Mouse (Mus musculus) embryonic stem cell, embryonic (primary cell): ENCODE measurements at regions not wholly inside any gene's neighbourhood (a gene's known extent, or its start where the extent isn't known, plus 50 kb on each side); places are given as distances from the start of the nearest gene placed in this dataset.

ENCODE experiments used
- CTCF ChIA-PET, 4 experiments: fragments of 300-600 bp in 2 of 4; fragments of 350-600 bp in 2 of 4; sonication (Branson Sonifier 250); formaldehyde crosslinking; loops; one replicate each; lab custom pipeline; 2022; ENCODE audit warnings: inconsistent platforms in 2 of 4; lab: Charles Lee
- POLR2A ChIA-PET, 4 experiments: fragments of 300-600 bp in 2 of 4; fragments of 350-600 bp in 2 of 4; sonication (Branson Sonifier 250); formaldehyde crosslinking; loops; one replicate each; lab custom pipeline; 2022; ENCODE audit warnings: antibody characterized with exemption in 4 of 4, inconsistent platforms in 1 of 4; lab: Charles Lee

DNA sequence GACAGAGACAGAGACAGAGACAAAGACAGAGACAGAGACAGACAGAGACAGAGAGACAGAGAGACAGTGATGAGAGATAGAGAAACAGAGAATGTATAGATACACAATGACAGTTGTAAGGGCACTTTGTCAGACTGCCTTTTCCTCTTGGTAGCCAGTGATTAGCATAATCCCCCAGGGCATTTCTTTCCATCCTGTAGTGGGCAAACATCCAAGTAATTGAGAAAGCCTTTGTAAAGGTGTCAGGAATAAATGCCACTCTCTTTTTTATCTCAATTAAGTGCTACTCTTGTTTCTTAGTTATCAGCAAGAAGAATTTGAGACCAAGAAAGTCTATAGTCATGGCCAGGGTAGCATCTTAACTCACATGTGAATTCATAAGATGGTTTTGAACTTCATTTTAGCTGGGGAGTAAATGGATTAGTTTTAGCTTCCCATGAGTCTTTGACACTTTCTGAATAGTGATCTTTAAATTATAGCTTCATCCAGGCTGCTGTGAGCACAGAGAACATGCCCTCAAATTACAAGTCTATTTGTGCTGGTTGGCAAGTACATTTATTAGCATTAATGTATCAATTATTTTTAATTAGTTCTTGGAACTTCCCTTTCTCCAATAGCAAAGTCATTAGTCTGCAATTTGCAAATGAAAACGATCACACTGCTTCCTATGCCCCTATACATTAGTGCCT, 1215.9 kb downstream of the Gm9008 start:
- POLR2A ChIA-PET, result no interaction called here
- CTCF ChIA-PET, result no interaction called here

DNA sequence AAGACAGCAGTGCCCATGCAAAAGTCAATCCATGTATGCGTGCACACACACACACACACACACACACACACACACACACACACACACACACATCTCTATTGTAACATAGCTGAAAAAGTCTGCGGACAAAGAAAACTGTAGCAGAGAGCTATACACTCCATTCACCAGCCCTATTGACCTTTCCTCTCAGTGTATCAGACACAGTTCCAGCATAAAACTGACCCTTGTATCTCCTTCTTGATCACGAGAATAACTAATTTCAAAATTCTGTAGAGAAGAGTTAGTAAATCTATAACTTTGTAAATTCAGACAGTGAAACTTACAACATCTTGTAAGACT, 1243.5 kb downstream of the Gm9008 start:
- ChIA-PET POLR2A (no interaction called here), CTCF (no interaction called here)

DNA sequence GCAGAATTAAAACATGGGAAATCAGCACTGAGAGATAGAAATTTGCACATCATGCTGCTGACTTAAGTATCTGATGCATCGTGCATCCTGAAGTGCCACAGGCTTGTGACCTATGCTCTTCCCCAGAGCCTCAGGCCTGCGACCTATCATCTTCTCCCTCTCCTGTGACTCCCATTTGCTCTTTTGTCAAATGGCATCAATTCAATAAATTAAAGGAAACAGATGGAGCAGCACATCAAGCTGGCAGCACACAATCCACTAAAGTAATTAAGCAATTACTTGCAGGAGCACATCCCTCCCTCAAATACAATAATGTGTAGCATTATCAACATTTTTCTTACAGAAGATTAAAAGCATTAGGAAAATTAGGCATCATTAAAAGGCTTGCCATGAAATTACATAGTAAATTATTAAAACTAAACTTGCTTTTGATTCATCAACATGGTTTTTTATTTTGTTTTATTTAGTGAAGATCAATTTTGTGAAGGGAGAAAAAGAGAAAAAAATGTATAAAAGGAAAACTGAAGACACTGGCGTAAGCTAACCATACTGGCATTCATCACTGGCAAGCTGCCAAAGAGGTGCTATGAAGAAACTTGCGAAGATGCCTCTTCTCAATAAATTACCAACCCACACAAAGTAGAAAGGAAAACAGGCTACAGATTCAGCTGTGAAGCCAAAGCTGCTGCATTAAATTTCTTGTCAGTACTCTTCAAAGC, 1244.1 kb downstream of the Gm9008 start:
- ChIA-PET CTCF (no interaction called here), POLR2A (no interaction called here)

DNA sequence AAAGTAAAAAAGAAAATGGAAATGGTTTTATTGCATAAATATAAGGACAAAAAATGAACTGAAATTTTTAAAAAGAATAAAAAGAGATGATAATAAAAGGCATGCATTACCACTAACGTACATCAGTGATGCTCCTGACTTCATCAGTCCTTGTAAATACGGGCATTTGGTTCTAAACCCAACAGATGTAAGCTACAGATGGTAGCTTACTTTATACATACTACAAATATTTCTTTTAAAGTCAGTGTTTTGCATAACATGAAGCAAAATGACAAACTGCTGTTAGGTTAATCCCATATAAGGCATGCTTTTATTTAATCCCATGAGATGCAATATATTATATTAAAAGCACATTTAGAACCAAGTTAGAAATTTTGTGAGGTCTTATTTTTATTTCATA, 1282.1 kb downstream of the Gm9008 start:
- ChIA-PET CTCF (no interaction called here), POLR2A (no interaction called here)

DNA sequence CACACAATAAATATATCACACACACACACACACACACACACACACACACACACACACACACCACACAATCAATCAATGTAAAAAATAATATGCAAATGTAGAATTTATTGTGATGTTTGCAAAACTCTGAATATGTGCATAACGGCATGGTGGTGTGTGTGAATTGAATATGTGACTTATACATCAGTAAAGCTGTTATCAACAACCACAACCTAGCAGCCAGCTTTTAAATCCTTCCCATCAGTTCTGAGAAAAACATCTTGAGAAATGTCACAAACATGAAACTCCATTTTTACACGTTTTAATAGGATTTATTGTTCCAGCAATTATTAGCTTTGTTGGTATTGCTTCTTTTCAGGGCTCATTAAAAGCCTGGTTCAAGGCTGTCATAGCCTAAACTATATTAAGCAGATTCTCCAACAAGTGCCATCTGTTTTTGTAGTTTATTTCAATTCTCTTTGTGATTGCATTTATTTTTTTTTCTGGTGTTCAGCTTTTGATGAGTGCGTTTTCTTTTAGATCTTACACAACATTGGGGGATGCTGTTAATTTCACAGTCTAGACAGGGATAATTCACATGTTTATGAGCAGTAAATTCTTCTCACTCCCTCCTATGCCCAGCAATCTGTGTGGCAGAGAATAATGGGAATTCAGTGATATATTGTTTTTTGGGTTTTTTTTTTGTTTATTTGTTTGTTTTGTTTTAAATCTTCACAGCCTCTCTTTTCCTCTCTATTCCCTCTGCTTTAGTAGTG, 1284.7 kb downstream of the Gm9008 start:
- ChIA-PET CTCF (no interaction called here), POLR2A (interaction anchor here in 1 of 4 experiments (0.6 kb wide), 1 partner anchor 83 kb away, joined by 7 read pairs; no protein-coding TSS in a partner anchor)
